Mouse (Mus musculus) midbrain, embryonic 15.5 days (tissue): ENCODE data around the gene Hcn2. TPM values are rescaled to one million over a fixed set of nuclear protein-coding genes. Genes with fewer than 3 reads are reported as not detected.
"Not testable (repeated sequence)": the region's sequence is repeated elsewhere in the genome, so short reads cannot be mapped to it uniquely, and the experiment has no call there.

Source experiments
- ATAC-seq: fragments of 200-750 bp; cut with Nextera tagmentation; replicated peaks from 2 replicates; pipeline ENCODE4 v1.8.0; 2017; ENCODE audit warnings: moderate TSS enrichment
- H3K27ac ChIP-seq: fragments of 300-500 bp; sonication (generic); 2 replicates; pipeline ENCODE4 v1.5.1; 2015; ENCODE audit warnings: mild to moderate bottlenecking, inconsistent platforms
- H3K27me3 ChIP-seq: fragments of 300-500 bp; sonication (generic); replicated peaks from 2 replicates; pipeline ENCODE4 v1.6.1; 2015; ENCODE audit warnings: inconsistent platforms
- H3K36me3 ChIP-seq: fragments of 300-500 bp; sonication (generic); replicated peaks from 2 replicates; pipeline ENCODE4 v1.6.1; 2015; ENCODE audit warnings: inconsistent platforms
- H3K4me1 ChIP-seq: fragments of 300-500 bp; sonication (generic); 2 replicates; pipeline ENCODE4 v1.6.1; 2015; ENCODE audit warnings: inconsistent platforms
- H3K4me2 ChIP-seq: fragments of 300-500 bp; sonication (generic); 2 replicates; pipeline ENCODE4 v1.6.1; 2015; ENCODE audit warnings: inconsistent platforms, mild to moderate bottlenecking, moderate library complexity
- H3K4me3 ChIP-seq: fragments of 300-500 bp; sonication (generic); 2 replicates; pipeline ENCODE4 v1.5.1; 2015; ENCODE audit warnings: mild to moderate bottlenecking, inconsistent platforms
- H3K9ac ChIP-seq: fragments of 300-500 bp; sonication (generic); 2 replicates; pipeline ENCODE4 v1.6.1; 2015; ENCODE audit warnings: mild to moderate bottlenecking, inconsistent platforms
- H3K9me3 ChIP-seq: fragments of 300-500 bp; sonication (generic); 2 replicates; pipeline ENCODE4 v1.6.1; 2016; ENCODE audit warnings: inconsistent platforms
- WGBS: fragments of 180-500 bp; shearing (Covaris S2); methylation state at CpG from one replicate; pipeline ENCODE4 v1.1.7; 2015; ENCODE audit warnings: mixed read lengths; 5-methylcytosine and 5-hydroxymethylcytosine counted together
- polyA plus RNA-seq: library from polyadenylated mRNA; unstranded; fragments of >200 nt; fragmentation: Nextera tagmentation; extraction: Ambion mirVana; gene quantifications from 2 replicates; pipeline ENCODE4 v1.2.1, GENCODE M21; 2015

Gene Hcn2
- polyA plus RNA-seq, 1 experiment from 2014 or later = 1.3 TPM

DNA sequence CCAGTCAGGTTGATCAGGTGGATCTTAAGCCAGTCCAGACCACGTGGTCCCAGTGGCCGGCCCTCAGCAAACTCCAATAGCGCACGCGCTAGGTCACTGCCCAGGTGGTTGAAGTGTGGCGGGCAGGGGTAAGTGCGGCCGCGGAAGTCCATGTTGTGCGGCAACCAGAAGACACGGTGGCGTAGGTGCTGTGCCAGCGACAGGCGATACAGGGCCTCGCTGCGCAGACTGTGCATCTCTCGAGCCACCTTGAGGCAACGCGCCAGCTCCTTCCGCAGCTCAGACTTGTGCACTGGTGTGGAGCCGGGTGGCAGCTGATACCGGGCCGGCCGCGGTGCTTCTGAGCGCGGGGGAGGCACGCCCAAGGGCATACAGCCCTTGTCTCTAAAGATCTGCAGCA is 22.8 kb downstream of the Hcn2 start:
- Histone ChIP-seq H3K27me3 (peaks cover 6% of the 10 kb centered on the region; the same call in 1 of the 2 replicates), H3K4me1 (no peaks in the 10 kb centered on the region), H3K36me3 (peaks cover 88% of the 10 kb centered on the region), H3K9me3 (peaks cover 23% of the 10 kb centered on the region), H3K9ac (no peak overlapping the region), H3K27ac (no peak overlapping the region), H3K4me2 (no peak overlapping the region), H3K4me3 (no peak overlapping the region)
- WGBS = 96% methylated on average over 28 of the region's 28 CpGs
- no peak for ATAC-seq

DNA sequence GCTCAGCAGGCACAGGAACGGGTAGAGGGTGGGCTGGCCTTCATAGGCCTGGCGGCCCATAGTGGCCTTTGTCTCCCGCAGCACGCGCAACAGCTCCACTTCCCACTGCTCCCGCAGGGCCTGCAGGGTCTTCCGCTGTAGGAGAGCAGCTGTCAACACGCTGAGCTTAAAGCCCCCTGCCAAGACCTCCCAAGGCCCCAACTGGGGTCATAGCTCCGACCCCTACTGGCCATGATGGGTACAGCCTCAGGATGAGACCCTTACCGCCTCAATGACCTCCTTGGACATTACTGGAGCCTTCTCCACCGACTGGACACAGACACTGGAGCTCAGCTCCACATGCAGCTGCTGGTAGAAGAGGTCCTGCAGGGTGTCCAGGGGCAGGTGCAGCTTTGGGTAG is 24.4 kb downstream of the Hcn2 start:
- Histone ChIP-seq H3K36me3 (peaks cover 73% of the 10 kb centered on the region), H3K27me3 (peaks cover under 1% of the 10 kb centered on the region; the same call in 1 of the 2 replicates), H3K9me3 (peaks cover 23% of the 10 kb centered on the region), H3K4me3 (no peak overlapping the region), H3K27ac (no peak overlapping the region), H3K4me2 (no peak overlapping the region), H3K9ac (no peak overlapping the region), H3K4me1 (peaks cover 8% of the 10 kb centered on the region)
- 60% methylated on average over 11 of the region's 11 CpGs for WGBS
- ATAC-seq = no peak

DNA sequence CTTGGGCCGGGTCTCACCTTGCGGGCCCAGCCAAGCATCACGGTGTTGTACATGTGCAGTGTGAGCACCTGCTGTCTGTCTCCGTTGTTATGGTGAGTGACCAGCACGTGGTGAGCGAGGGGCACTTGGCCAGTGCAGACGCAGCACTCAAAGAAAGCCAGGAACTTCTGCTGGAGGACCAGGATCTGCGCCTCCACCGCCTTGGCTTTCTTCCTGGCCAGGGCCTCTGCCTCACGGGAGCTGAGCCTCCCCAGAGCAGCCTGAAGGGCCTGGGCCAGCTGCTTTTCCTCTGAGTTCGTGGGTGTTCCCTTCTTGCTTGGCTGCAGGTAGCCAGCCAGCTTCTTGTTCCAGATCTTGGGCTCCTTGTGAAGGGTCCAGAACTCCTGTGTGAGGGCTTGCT is 26.7 kb downstream of the Hcn2 start:
- Histone ChIP-seq H3K4me3 (no peak overlapping the region), H3K9me3 (peaks cover 17% of the 10 kb centered on the region), H3K27ac (no peak overlapping the region), H3K4me1 (peaks cover 17% of the 10 kb centered on the region), H3K4me2 (no peak overlapping the region), H3K9ac (no peak overlapping the region), H3K27me3 (no peaks in the 10 kb centered on the region), H3K36me3 (peaks cover 50% of the 10 kb centered on the region)
- WGBS = 88% methylated on average over 11 of the region's 11 CpGs
- no peak for ATAC-seq

GRCm38 (mm10) chr10:79743650-79744365 is 27.4 kb downstream of the Hcn2 start:
- 94% methylated on average over 15 of the region's 15 CpGs for WGBS
- ATAC-seq = no peak
- Histone ChIP-seq H3K36me3 (peaks cover 43% of the 10 kb centered on the region), H3K9me3 (peaks cover 12% of the 10 kb centered on the region), H3K4me3 (no peak overlapping the region), H3K4me2 (no peak overlapping the region), H3K27ac (no peak overlapping the region), H3K4me1 (peaks cover 17% of the 10 kb centered on the region), H3K9ac (no peak overlapping the region), H3K27me3 (no peaks in the 10 kb centered on the region)

DNA sequence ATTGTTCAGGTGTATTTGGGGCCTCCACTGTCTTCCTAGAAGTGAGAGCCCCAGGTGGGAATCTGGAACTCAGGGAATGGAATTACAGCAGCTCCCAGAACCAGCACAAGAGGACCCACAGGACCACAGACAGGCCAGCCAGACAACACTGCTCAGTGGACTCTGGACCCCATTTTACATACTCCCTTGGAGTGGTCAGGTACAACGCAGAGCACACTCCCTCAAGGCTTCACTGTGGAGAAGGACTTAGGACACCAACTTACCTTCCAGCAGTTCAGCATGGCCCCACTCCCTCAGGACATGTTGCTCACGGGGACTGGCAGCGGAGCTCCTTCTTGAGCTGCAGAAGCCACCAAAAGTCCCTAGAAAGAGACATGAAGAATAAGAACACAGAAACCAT is 29.0 kb downstream of the Hcn2 start:
- Histone ChIP-seq H3K9me3 (no peaks in the 10 kb centered on the region), H3K36me3 (peaks cover 27% of the 10 kb centered on the region), H3K4me3 (peak overlapping the region; percentile 67), H3K4me2 (peak overlapping the region; percentile 83), H3K9ac (0 out of 2 replicates have a peak overlapping the region, but pooled peaks have one; percentile 64), H3K4me1 (peaks cover 17% of the 10 kb centered on the region), H3K27me3 (no peaks in the 10 kb centered on the region), H3K27ac (no peak overlapping the region)
- no peak for ATAC-seq
- WGBS = 94% methylated on average over 3 of the region's 3 CpGs

- peak within 1 kb of the TSS; percentile 83 for H3K4me2 ChIP-seq
- WGBS = 3% methylated on average over 38 of the region's 38 CpGs
- H3K9ac ChIP-seq = peak within 1 kb of the TSS; percentile 64
- peak within 1 kb of the TSS; percentile 53; the same call in 1 of the 2 replicates for H3K27ac ChIP-seq
- peak within 1 kb of the TSS; percentile 67 for H3K4me3 ChIP-seq
- peak; percentile 95 for ATAC-seq
- no peaks in the 10 kb centered on the region for H3K9me3 ChIP-seq
- H3K27me3 ChIP-seq = no peaks in the 10 kb centered on the region
- H3K4me1 ChIP-seq = peaks cover 17% of the 10 kb centered on the region
- peaks cover 20% of the 10 kb centered on the region for H3K36me3 ChIP-seq
Observed at GRCm38 (mm10) chr10:79745898-79746773, 29.7 kb downstream of the Hcn2 start, which contains the start of gene Polrmt. Polrmt (minus strand) TSS chr10:79746581.

DNA sequence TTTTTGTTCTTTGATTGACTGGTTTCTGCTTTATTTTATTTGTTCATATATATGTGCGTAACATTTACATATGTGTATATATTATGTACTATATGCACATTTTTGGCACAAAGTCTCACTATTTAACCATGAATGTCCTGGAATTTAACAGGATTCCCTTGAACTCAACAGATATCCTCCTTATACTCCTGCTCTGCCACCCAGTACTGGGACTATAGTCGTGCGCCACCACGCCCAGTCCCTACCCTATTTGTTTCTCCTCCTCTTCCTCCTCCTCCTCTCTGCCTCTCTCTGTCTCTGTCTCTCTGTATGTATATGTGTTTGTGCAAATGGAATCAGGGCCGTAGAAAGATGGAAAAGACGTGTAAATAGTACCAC is 30.3 kb downstream of the Hcn2 start:
- Histone ChIP-seq H3K9ac (0 out of 2 replicates have a peak overlapping the region, but pooled peaks have one; percentile 9), H3K4me2 (peak overlapping the region; percentile 83), H3K27me3 (no peaks in the 10 kb centered on the region), H3K36me3 (peaks cover 14% of the 10 kb centered on the region), H3K9me3 (no peaks in the 10 kb centered on the region), H3K27ac (0 out of 2 replicates have a peak overlapping the region, but pooled peaks have one; percentile 45), H3K4me1 (peaks cover 17% of the 10 kb centered on the region), H3K4me3 (0 out of 2 replicates have a peak overlapping the region, but pooled peaks have one; percentile 9)
- ATAC-seq = peak; percentile 70
- WGBS = 21% methylated on average over 6 of the region's 6 CpGs

- ATAC-seq = no peak
- H3K4me3 ChIP-seq = no peak overlapping the region
- H3K27me3 ChIP-seq = no peaks in the 10 kb centered on the region
- H3K36me3 ChIP-seq = no peaks in the 10 kb centered on the region; the same call in 1 of the 2 replicates
- 75% methylated on average over 6 of the region's 6 CpGs for WGBS
- no peak overlapping the region for H3K9ac ChIP-seq
- no peak overlapping the region for H3K4me2 ChIP-seq
- no peak overlapping the region for H3K27ac ChIP-seq
- H3K9me3 ChIP-seq = no peaks in the 10 kb centered on the region
- peaks cover 17% of the 10 kb centered on the region for H3K4me1 ChIP-seq
Observed at GRCm38 (mm10) chr10:79748496-79748895, 32.1 kb downstream of the Hcn2 start.

GRCm38 (mm10) chr10:79754856-79755516 is 38.6 kb downstream of the Hcn2 start, which contains the start of gene Fgf22:
Fgf22 (plus strand) TSS chr10:79755076.
- no peak within 1 kb of the TSS for H3K27ac ChIP-seq
- ATAC-seq = peak; percentile 86
- H3K36me3 ChIP-seq = peaks cover 33% of the 10 kb centered on the region
- H3K4me2 ChIP-seq = peak within 1 kb of the TSS; percentile 85
- no peaks in the 10 kb centered on the region for H3K27me3 ChIP-seq
- peak within 1 kb of the TSS; percentile 43 for H3K9ac ChIP-seq
- WGBS = under 1% methylated on average over 36 of the region's 36 CpGs
- H3K4me3 ChIP-seq = peak within 1 kb of the TSS; percentile 45
- H3K4me1 ChIP-seq = peaks cover 8% of the 10 kb centered on the region
- H3K9me3 ChIP-seq = no peaks in the 10 kb centered on the region

GRCm38 (mm10) chr10:79755854-79756253 is 39.4 kb downstream of the Hcn2 start:
- no peaks in the 10 kb centered on the region for H3K9me3 ChIP-seq
- no peak overlapping the region for H3K9ac ChIP-seq
- H3K4me2 ChIP-seq = no peak overlapping the region
- H3K27me3 ChIP-seq = no peaks in the 10 kb centered on the region
- no peak overlapping the region for H3K4me3 ChIP-seq
- peak; percentile 19; the same call in 1 of the 2 replicates for ATAC-seq
- WGBS = 81% methylated on average over 3 of the region's 3 CpGs
- no peak overlapping the region for H3K27ac ChIP-seq
- H3K4me1 ChIP-seq = peaks cover 8% of the 10 kb centered on the region
- H3K36me3 ChIP-seq = peaks cover 41% of the 10 kb centered on the region

DNA sequence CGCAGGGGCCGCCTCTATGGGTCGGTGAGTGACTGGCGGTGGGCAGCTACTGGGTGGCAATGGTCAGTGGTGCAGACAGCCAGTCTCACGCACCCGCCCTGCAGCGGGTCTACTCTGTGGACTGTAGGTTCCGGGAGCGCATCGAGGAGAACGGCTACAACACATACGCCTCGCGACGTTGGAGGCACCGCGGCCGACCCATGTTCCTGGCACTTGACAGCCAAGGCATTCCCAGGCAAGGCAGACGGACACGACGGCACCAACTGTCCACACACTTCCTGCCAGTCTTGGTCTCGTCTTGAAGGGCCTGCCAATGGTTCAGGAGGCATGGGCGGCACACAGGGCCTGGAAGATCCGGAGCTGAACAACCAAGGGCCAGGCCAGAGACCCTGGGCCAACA is 40.2 kb downstream of the Hcn2 start:
- Histone ChIP-seq H3K27ac (no peak overlapping the region), H3K9ac (no peak overlapping the region), H3K4me2 (no peak overlapping the region), H3K4me1 (peaks cover 8% of the 10 kb centered on the region), H3K9me3 (no peaks in the 10 kb centered on the region), H3K36me3 (peaks cover 49% of the 10 kb centered on the region), H3K27me3 (no peaks in the 10 kb centered on the region), H3K4me3 (no peak overlapping the region)
- no peak for ATAC-seq
- 92% methylated on average over 24 of the region's 24 CpGs for WGBS

DNA sequence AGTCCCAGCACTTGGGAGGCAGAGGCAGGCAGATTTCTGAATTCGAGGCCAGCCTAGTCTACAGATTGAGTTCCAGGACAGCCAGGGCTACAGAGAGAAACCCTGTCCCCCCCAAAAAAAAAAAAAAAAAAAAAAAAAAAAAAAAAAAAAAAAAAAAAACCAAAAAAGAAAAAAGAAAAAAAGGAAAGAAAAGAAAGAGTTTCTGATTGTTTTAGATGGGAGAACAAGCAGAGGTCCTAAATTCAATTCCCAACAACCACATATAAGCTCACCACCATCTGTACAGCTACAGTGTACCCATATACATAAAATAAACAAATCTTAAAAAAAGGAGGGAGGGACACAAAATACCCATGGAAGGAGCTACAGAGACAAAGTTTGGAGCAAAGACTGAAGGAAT is 43.2 kb downstream of the Hcn2 start:
- 90% methylated on average over 1 of the region's 1 CpGs for WGBS
- not testable (repeated sequence) for H3K4me2 ChIP-seq, H3K9me3 ChIP-seq, ATAC-seq, H3K4me3 ChIP-seq, H3K9ac ChIP-seq, H3K27ac ChIP-seq, H3K27me3 ChIP-seq
- Histone ChIP-seq H3K36me3 (peaks cover 53% of the 10 kb centered on the region), H3K4me1 (peaks cover 17% of the 10 kb centered on the region)
